Mouse (Mus musculus) MN1 (cell line): ENCODE results near the gene Clptm1l.

ENCODE experiments used
- DNase-seq: peaks from one replicate; pipeline ENCODE4 v3.0.0-alpha.2; 2016; ENCODE audit warnings: low spot score

The Clptm1l gene

GRCm38 (mm10) chr13:73603522-73604155 is at the start of gene Clptm1l:
Gene Clptm1l, plus strand, starts transcription at chr13:73604006.
- peak; percentile 93 for DNase-seq

GRCm38 (mm10) chr13:73564201-73564600 is 39.6 kb upstream of the Clptm1l start:
- no peak for DNase-seq

GRCm38 (mm10) chr13:73575051-73575450 is 28.8 kb upstream of the Clptm1l start:
- DNase-seq = no peak

GRCm38 (mm10) chr13:73577277-73577676 is 26.5 kb upstream of the Clptm1l start:
- DNase-seq = no peak

- DNase-seq = no peak
Observed at GRCm38 (mm10) chr13:73591488-73591887, 12.3 kb upstream of the Clptm1l start.

- DNase-seq = no peak
Observed at GRCm38 (mm10) chr13:73592546-73592945, 11.3 kb upstream of the Clptm1l start.

GRCm38 (mm10) chr13:73596276-73596675 is 7.5 kb upstream of the Clptm1l start:
- DNase-seq = no peak

- no peak for DNase-seq
Observed at GRCm38 (mm10) chr13:73600217-73600616, 3.6 kb upstream of the Clptm1l start.

- DNase-seq = no peak
Observed at GRCm38 (mm10) chr13:73603046-73603445, 760 bp upstream of the Clptm1l start.

GRCm38 (mm10) chr13:73604156-73604957 is 551 bp downstream of the Clptm1l start:
- DNase-seq = no peak

- DNase-seq = no peak
Observed at GRCm38 (mm10) chr13:73618406-73618805, 14.6 kb downstream of the Clptm1l start.

GRCm38 (mm10) chr13:73620637-73621036 is 16.8 kb downstream of the Clptm1l start:
- no peak for DNase-seq

- DNase-seq = no peak
Observed at GRCm38 (mm10) chr13:73626410-73626744, 22.6 kb downstream of the Clptm1l start.

- DNase-seq = no peak
Observed at GRCm38 (mm10) chr13:73626745-73627549, 23.1 kb downstream of the Clptm1l start, which contains the start of gene Tert. Gene Tert, plus strand, starts transcription at chr13:73626911.

GRCm38 (mm10) chr13:73628586-73629113 is 24.8 kb downstream of the Clptm1l start:
- no peak for DNase-seq

- no peak for DNase-seq
Observed at GRCm38 (mm10) chr13:73631837-73632236, 28.0 kb downstream of the Clptm1l start.

- no peak for DNase-seq
Observed at GRCm38 (mm10) chr13:73637826-73638225, 34.0 kb downstream of the Clptm1l start.

- no peak for DNase-seq
Observed at GRCm38 (mm10) chr13:73641296-73641695, 37.5 kb downstream of the Clptm1l start.

GRCm38 (mm10) chr13:73646397-73647087 is 42.7 kb downstream of the Clptm1l start:
- DNase-seq = peak; percentile 25

GRCm38 (mm10) chr13:73653266-73653665 is 49.5 kb downstream of the Clptm1l start:
- no peak for DNase-seq

- no peak for DNase-seq
Observed at GRCm38 (mm10) chr13:73654976-73655375, 51.2 kb downstream of the Clptm1l start.

- DNase-seq = no peak
Observed at GRCm38 (mm10) chr13:73658953-73659352, 55.1 kb downstream of the Clptm1l start.
